Mouse (Mus musculus) neural tube, embryonic 10.5 days (tissue): ENCODE measurements around the gene Smc6.
A peak's percentile ranks its signal among the peaks of the same experiment; 100 is the strongest.

Source experiments
- DNase-seq: peaks from one replicate; pipeline ENCODE4 v3.0.0-alpha.2; 2017; ENCODE audit warnings: low spot score; ENCODE audit errors: extremely low spot score

Gene Smc6

DNA sequence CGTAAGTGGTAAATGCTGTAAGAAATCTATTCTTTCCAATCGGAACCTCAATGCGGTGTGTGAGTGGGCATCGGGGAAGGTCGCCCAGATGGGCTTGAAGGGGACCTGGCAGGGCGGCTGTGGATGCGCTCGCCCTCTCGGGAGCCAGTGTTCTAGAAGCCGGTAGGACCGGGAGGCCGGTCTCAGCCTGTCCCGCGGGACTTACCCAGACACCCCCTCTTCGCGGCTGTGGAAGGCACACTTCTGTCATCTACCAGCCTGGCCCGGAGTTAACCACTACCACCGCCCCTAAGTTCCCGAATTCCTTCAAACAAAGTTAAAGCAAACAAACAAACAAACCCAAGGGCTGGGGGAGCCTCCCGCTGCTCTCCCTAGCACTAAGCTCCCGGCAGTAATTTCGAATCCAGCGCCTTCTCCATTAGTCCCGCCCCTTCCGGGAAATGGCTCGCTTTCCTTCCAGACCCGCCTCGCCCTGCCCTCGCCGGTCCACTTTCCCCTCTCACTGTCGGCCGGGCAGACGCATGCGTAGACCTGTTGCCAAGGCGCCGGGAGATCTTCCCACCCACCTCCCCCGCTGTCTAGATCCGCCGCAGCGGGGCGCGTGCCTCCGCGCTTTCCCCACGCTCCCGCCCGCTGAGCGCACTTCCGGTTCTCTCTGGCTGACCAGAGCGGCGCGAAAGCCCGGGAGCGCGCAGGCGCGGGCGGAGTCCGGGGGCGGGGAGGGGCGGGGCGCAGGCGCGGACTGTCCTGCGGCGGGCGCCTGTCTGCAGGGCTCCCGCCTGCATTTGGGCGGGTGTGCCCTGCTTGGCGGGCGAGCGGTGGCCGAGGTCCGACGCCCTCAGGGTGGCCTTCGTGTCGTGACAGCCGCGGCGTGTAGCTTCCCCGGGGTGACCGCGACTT, at the start of gene Smc6, which contains the start of gene Gen1:
Gene Smc6 (plus strand): TSS at position 505 of the 900 bp plus-strand sequence.
Gene Gen1 (minus strand): TSS at position 420 of the 900 bp plus-strand sequence.
- DNase-seq = peak; percentile 97

DNA sequence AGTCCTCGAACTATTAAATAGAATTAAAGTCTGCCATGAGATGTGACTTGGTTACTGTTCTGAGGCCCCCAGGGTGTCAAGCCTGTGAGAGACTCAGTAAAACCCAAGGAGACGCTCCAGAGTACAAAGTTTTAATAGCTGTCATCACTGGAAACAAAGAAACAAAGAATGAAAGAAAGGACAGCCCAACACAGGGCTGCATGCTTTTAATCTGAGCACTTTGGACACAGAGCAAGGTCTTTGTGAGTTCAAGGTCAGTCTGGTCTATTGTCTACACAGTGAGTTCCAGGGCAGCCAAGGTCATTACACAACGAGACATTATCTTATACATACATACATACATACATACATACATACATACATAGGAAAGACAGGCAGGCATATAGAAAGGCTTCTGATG, 49.2 kb upstream of the Smc6 start:
- no peak for DNase-seq

DNA sequence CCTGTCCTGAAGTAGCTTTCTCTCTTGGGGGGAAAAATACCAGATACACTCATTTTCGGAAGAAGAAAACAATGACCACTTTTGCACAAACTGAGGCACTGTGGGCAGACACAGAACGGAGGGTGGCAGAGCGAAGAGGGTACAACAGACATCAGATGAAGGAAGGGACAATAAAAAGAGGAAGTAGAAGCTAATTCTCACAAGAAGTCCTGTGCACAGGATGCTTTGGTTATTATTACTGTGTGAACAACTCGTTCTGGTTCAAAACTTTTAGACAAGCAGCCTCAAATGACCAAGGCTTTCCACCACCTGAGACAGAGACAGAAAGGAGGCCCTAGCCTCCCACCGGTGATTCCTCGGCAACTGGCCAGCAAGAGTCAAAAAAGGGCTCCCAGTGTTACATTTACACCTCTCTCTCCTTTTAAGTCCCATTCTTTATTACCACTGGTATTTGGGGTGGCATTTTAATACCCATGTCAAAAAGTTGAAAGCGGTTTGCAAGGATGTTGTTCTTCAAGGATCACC, 47.9 kb upstream of the Smc6 start:
- no peak for DNase-seq

- DNase-seq = no peak
Observed at GRCm38 (mm10) chr12:11221524-11222330, 44.0 kb upstream of the Smc6 start.

- no peak for DNase-seq
Observed at GRCm38 (mm10) chr12:11222566-11222965, 43.1 kb upstream of the Smc6 start.

DNA sequence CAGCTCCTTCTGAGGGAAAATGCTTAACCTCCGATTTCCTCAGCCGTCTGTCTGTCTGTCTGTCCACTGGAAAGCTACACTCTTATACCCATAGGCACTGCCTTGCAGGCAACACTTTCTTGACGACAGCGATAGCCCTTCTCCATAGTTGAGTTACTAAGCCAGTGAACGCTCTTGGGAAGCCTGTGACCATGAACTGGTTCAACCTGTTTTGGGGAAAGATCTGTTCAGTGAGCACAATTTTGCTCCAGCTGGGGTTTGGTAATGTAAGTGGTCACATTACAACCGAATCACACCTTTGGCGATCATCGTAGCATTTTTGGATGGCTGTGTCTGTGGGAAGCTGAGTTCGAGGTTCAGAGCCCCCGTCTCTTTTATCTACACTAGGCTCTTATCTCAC, 42.6 kb upstream of the Smc6 start:
- no peak for DNase-seq

GRCm38 (mm10) chr12:11224722-11225121, 41.0 kb upstream of the Smc6 start:
- DNase-seq = no peak

- no peak for DNase-seq
Observed at GRCm38 (mm10) chr12:11226123-11226522, 39.6 kb upstream of the Smc6 start.

DNA sequence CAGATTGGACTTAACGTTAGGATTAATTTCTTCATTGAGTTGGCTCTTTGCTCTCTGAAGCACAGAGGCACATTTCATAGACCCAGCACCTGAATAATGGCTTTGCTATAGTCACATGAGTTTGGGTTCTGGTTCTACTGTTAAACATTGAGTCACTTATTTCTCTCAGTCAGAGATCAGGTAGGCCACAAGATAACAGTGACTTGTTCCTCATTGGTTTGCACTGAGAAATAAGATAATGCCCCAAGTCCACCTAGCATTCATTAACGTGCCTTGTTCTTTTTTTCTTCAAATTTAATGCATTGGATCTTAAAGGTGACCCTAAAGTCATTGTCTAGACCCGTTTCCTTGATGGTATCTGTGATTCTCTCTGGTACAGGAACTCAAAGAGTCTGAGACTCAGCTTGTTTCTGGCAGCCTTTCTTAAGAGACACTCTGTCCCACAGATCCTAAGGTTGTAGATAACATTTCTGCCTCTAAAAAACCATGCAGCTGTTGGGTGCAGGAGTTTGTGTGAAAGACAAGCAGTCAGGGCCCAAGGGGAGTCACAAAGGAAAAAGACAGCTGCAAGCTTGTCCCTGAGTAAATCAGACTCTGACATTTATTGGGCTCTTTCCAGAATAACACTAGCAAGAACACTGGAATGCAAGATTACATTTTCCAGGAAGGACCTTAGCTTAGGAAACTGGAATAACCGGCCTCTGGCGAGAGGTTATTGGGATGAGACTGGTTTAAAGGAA, 39.0 kb upstream of the Smc6 start:
- DNase-seq = no peak

- no peak for DNase-seq
Observed at GRCm38 (mm10) chr12:11230267-11230666, 35.4 kb upstream of the Smc6 start.

GRCm38 (mm10) chr12:11235996-11236395, 29.7 kb upstream of the Smc6 start:
- DNase-seq = no peak

DNA sequence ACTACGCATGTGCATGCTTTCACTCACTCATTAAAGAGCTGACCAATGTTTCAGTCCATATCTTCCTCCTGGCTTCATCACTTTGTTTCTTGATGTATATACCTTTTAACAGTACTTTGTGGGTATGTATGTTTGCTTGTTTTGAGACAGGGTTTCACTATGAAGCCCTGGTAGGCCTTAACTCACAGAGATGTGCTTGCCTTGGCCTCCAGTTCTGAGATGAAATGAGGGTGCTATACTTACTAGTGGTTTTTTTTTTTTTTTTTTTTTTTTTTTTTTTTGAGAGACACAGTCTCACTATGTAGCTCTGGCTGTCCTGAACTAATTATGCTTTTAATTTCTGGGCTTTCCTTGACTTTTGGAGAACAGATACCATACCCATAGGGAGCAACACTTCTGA, 18.2 kb upstream of the Smc6 start:
- no peak for DNase-seq

DNA sequence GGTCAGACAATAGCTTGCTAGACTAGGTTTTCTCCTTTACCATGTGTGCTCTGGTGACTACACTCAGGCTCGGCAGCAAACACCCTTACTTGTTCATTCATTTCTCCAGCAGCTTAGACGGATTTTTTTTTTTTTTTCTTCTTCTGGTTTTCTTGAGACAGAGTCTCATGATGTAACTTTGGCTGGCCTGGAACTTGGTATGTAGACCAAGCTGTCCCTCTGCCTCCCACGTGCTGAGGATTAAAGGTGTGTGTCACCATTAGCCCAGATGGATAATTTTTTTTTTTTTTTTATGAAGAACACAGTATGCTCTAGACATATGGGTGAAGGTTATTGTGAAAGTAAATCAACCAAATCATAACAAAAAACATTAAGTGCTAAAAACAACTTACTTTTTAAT, 15.4 kb upstream of the Smc6 start:
- DNase-seq = no peak

- DNase-seq = no peak
Observed at GRCm38 (mm10) chr12:11264895-11265294, 791 bp upstream of the Smc6 start.

DNA sequence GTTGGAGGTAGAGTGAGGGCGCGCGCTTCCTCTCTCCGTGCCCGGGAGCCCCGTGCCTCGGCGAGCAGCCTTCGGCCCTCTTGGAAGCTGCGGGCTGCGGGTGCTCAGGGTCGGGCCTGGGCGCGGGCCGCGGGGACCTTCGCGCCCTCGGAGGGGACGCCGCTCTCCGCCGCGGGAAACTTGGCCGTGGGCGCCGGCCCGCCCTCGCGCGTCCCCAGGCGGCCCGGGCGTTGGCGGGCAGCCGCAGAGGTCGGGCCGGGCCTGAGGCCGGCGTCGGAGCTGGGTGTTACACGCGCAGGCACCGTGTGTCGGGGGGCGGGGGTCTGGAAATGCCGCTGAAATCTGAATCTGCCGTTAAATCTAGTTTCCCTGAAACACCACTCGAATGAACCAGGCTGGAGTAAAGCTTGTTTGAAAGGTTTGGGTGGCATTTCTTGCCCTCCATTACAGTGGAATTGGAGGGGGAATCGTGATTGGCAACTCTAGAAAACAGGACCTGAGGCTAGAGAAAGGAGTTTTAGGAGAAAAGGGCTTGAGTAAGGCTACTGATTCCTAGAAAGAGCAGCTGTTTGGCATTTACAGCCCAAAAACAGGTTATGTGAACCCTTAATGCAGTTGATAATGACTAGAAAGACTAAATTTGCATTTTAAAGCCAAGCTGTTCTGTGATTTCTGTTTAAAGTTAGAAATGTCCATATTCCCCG, 748 bp downstream of the Smc6 start:
- peak; percentile 68 for DNase-seq

DNA sequence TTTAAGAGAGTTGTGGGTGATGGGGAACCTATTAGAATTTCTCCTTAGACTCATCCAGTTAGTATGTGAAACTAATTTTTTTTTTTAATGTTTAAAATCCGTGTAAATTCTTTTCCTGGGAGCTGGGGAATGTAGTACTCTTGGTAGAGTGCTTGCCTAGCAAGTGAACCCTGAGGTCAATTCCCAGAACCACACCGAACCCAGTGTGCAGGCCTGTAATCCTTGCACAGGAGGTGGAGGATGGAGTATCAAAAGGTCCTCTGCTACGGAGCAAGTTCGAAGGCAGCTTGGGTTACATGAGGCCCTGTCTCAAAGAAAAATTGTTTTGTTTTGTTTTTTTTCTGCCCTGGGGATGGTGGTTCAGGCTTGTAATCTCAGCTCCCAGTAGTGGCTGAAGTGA, 1.3 kb downstream of the Smc6 start:
- DNase-seq = peak; percentile 28

GRCm38 (mm10) chr12:11272568-11272967, 6.9 kb downstream of the Smc6 start:
- DNase-seq = no peak

DNA sequence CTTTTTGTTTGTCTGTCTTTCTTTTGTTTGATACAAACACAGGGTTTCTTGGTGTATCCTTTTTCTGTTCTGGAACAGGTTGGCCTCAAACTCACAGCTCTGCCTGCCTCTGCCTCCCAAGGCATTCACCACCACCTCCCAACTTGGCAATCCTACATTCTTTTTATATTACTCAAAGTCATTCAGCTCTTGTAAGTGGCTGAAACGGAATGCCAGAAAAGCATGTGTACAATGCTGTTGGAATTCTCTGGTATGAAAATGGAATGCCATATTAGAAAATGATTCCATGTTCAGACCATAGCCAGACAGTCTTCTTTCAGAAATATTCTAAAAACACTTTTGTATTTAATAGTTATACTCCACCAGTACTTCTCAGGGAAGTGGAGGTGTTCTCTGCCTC, 7.5 kb downstream of the Smc6 start:
- DNase-seq = no peak

DNA sequence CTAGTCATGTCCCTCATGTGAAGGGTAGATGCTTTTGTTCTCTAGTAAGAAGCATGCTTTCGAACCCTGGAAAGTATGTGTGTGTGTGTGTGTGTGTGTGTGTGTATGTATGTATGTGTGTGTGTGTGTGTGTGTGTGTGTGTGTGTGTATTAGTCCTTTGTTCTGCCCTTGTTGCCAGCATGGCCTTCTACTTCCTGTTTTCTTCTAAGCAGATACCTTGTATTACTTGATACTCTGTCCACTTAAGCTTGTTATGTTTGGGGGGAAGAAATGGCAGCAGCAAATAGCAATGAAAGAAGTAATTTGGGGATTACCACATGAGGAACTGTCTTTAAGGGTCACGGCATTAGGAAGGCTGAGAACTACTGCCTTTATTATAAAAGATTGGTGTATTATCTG, 10.9 kb downstream of the Smc6 start:
- no peak for DNase-seq

DNA sequence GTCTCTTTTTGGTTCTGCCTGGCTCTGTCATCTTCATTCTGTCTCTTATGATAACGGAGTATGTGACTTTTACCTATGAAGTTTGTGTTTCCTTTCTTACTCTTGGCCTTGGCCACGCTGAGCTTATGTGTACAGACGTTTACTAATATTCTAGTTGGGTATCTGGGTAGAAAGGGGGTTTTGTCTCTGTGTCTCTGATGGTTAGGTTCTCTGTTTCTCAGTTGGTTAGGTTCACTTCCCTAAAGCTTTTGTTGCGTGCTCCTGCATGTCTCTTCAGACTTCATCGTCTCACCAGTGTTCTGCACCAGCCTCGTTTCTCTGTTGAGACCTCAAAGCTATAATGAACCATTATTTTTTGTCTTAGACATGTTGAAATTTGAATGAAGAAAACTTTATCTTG, 11.5 kb downstream of the Smc6 start:
- DNase-seq = no peak

GRCm38 (mm10) chr12:11279886-11280285, 14.2 kb downstream of the Smc6 start:
- DNase-seq = no peak
